Mouse (Mus musculus): ENCODE measurements at regions not wholly inside any gene's neighbourhood (a gene's known extent, or its start where the extent isn't known, plus 50 kb on each side); places are given as distances from the start of the nearest gene placed in this dataset.

GRCm38 (mm10) chr8:86170091-86170490, 329.3 kb downstream of the Phkb start:
- DNase-seq (ENCODE audit: low read depth, low spot score) = no peak

GRCm38 (mm10) chr8:86164818-86165217, 324.1 kb downstream of the Phkb start:
- no peak for DNase-seq (ENCODE audit: low read depth, low spot score)

- no peak for DNase-seq (ENCODE audit: low read depth, low spot score)
Observed at GRCm38 (mm10) chr8:86159074-86159783, 318.5 kb downstream of the Phkb start.

DNA sequence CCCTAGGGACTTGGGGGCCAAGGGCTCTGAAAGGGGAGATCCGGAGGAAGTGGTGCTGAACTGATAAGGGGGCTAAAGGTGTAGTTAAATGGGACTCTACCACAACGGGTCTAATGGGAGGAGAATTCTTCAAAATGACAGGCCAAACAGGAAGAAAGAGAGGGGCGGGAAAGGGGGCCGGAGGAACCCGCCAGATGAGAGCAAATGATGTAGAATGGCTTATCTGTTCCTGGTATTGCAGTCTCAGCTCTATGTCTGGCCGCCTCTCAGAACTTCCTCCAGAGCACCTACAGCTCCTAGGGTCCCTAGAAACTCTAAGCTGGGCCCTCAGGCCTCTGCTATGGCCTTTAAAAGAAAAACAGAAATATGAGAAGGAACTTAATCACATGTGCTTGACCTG, 306.8 kb downstream of the Phkb start:
- DNase-seq (ENCODE audit: low read depth, low spot score) = no peak

- DNase-seq (ENCODE audit: low read depth, low spot score) = no peak
Observed at GRCm38 (mm10) chr8:86125244-86125643, 284.5 kb downstream of the Phkb start.

DNA sequence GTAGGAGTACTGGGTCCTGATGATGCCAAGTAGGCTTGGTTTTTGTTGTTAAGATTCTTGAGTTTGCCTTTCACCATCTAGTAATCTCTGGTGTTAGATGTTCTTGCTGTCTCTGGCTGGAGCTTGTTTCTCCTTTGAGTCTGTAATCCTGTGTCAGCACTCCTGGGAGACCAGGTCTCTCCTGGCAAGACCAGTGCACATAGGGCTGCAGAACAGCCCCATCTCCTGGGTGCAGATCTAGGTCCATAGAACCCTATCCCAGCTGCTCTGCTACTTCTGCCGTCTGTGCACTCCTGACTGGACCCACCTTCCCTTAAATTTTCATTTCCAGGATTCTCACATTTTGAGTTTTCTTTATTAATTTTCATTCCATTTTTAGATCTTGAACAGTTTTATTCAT, 283.9 kb downstream of the Phkb start:
- DNase-seq (ENCODE audit: low read depth, low spot score) = no peak

Measured in mesoderm, embryonic 11.5 days (tissue).